Mouse (Mus musculus) CH12F3 (cell line): ENCODE measurements around the gene Actg2.
"Not testable (repeated sequence)": the region's sequence is repeated elsewhere in the genome, so short reads cannot be mapped to it uniquely, and the experiment has no call there.

Experiments
- in situ Hi-C: fragments of 300-500 bp; cut with MboI; formaldehyde crosslinking; loops from 2 replicates; pipeline ENCODE4 v1.14.3; 2020; ENCODE audit warnings: low sequenced_read_pairs

Gene Actg2

GRCm38 (mm10) chr6:83536028-83536794 lies at the start of gene Actg2:
Gene Actg2 (minus strand): TSS chr6:83536265.
- in situ Hi-C loops, result no loop called here

GRCm38 (mm10) chr6:83585328-83585727 lies 49.3 kb upstream of the Actg2 start:
- in situ Hi-C loops, result not testable (repeated sequence)

- in situ Hi-C loops, result no loop called here
Measured at GRCm38 (mm10) chr6:83583591-83583990, 47.5 kb upstream of the Actg2 start.

GRCm38 (mm10) chr6:83582938-83583270 lies 46.8 kb upstream of the Actg2 start:
- in situ Hi-C loops, result no loop called here

- in situ Hi-C loops, result no loop called here
Measured at GRCm38 (mm10) chr6:83582135-83582937, 46.3 kb upstream of the Actg2 start.

- in situ Hi-C loops, result loop anchor here (10.0 kb wide), 1 partner anchor 223 kb away; no protein-coding TSS in a partner anchor
Measured at GRCm38 (mm10) chr6:83577534-83577933, 41.5 kb upstream of the Actg2 start.

GRCm38 (mm10) chr6:83575609-83576008 lies 39.5 kb upstream of the Actg2 start:
- in situ Hi-C loops, result loop anchor here (10.0 kb wide), 1 partner anchor 221 kb away; no protein-coding TSS in a partner anchor

GRCm38 (mm10) chr6:83572671-83573070 lies 36.6 kb upstream of the Actg2 start, which contains the start of gene Stambp:
Gene Stambp (minus strand): TSS chr6:83572729.
- in situ Hi-C loops, result loop anchor here (10.0 kb wide), 1 partner anchor 218 kb away; no protein-coding TSS in a partner anchor

- in situ Hi-C loops, result loop anchor here (10.0 kb wide), 1 partner anchor 217 kb away; no protein-coding TSS in a partner anchor
Measured at GRCm38 (mm10) chr6:83571840-83572667, 36.0 kb upstream of the Actg2 start.

GRCm38 (mm10) chr6:83568901-83569862 lies 33.1 kb upstream of the Actg2 start:
- in situ Hi-C loops, result no loop called here

GRCm38 (mm10) chr6:83555972-83556371 lies 19.9 kb upstream of the Actg2 start:
- in situ Hi-C loops, result no loop called here

GRCm38 (mm10) chr6:83548346-83548745 lies 12.3 kb upstream of the Actg2 start:
- in situ Hi-C loops, result no loop called here

- in situ Hi-C loops, result no loop called here
Measured at GRCm38 (mm10) chr6:83545778-83546177, 9.7 kb upstream of the Actg2 start.

- in situ Hi-C loops, result no loop called here
Measured at GRCm38 (mm10) chr6:83541756-83542456, 5.8 kb upstream of the Actg2 start.

GRCm38 (mm10) chr6:83540017-83540416 lies 4.0 kb upstream of the Actg2 start:
- in situ Hi-C loops, result no loop called here

GRCm38 (mm10) chr6:83536795-83537059 lies 662 bp upstream of the Actg2 start:
- in situ Hi-C loops, result no loop called here

- in situ Hi-C loops, result no loop called here
Measured at GRCm38 (mm10) chr6:83532608-83533007, 3.5 kb downstream of the Actg2 start.

- in situ Hi-C loops, result no loop called here
Measured at GRCm38 (mm10) chr6:83523194-83523593, 12.9 kb downstream of the Actg2 start.

GRCm38 (mm10) chr6:83521784-83522183 lies 14.3 kb downstream of the Actg2 start:
- in situ Hi-C loops, result no loop called here
